Mouse (Mus musculus): ENCODE data around the gene Itpka. TPM values are rescaled to one million over a fixed set of nuclear protein-coding genes. Genes with fewer than 3 reads are reported as not detected.

The Itpka gene
- 0.72 and 0.81 TPM in 2 replicates for polyA plus RNA-seq (2012; rRNA removed)

GRCm38 (mm10) chr2:119741581-119742411, at the start of gene Itpka:
Itpka (plus strand) TSS chr2:119742337.
- Histone ChIP-seq H3K27me3 (ENCODE audit: control insufficient read depth, insufficient read depth, low read length) (peaks cover 10% of the 10 kb centered on the region), H3K4me1 (ENCODE audit: control insufficient read depth, insufficient read depth, insufficient read length) (peaks cover 22% of the 10 kb centered on the region), H3K27ac (ENCODE audit: insufficient read depth, low read length) (peak within 1 kb of the TSS; percentile 79), H3K4me3 (ENCODE audit: extremely low read depth, insufficient read depth, insufficient read length) (peak within 1 kb of the TSS; percentile 94), H3K36me3 (ENCODE audit: control insufficient read depth, insufficient read depth, low read length) (no peaks in the 10 kb centered on the region)
- under 1% methylated on average over 49 of the region's 53 CpGs for WGBS
- peak; percentile 44 to 63 for DNase-seq (ENCODE audit: low read depth in 1 of 2, low spot score in 2 of 2)
- no peak for TF ChIP-seq CTCF (IDR thresholded peaks at IDR 0.05; ENCODE audit: extremely low read depth, insufficient read depth, insufficient read length, insufficient replicate concordance)
- TF ChIP-seq POLR2A (IDR thresholded peaks at IDR 0.05; ENCODE audit: low read depth, low read length), result peak; percentile 25; the same call in 1 of the 2 replicates

GRCm38 (mm10) chr2:119694826-119695225, 47.3 kb upstream of the Itpka start:
- H3K36me3 ChIP-seq (ENCODE audit: control insufficient read depth, insufficient read depth, low read length), result no peaks in the 10 kb centered on the region; the same call in 1 of the 2 replicates
- H3K4me1 ChIP-seq (ENCODE audit: control insufficient read depth, insufficient read depth, insufficient read length), result peaks cover 6% of the 10 kb centered on the region; the same call in 1 of the 2 replicates
- H3K4me3 ChIP-seq (ENCODE audit: extremely low read depth, insufficient read depth, insufficient read length), result no peak overlapping the region
- no peak for TF ChIP-seq POLR2A (IDR thresholded peaks at IDR 0.05; ENCODE audit: low read depth, low read length)
- no peak for TF ChIP-seq CTCF (IDR thresholded peaks at IDR 0.05; ENCODE audit: extremely low read depth, insufficient read depth, insufficient read length, insufficient replicate concordance)
- no peak overlapping the region for H3K27ac ChIP-seq (ENCODE audit: insufficient read depth, low read length)
- no peaks in the 10 kb centered on the region for H3K27me3 ChIP-seq (ENCODE audit: control insufficient read depth, insufficient read depth, low read length)
- no peak for DNase-seq (ENCODE audit: low read depth in 1 of 2, low spot score in 2 of 2)
- WGBS, result 84% methylated on average over 2 of the region's 2 CpGs

- DNase-seq (ENCODE audit: low read depth in 1 of 2, low spot score in 2 of 2), result no peak
- TF ChIP-seq POLR2A (IDR thresholded peaks at IDR 0.05; ENCODE audit: low read depth, low read length) (no peak), CTCF (IDR thresholded peaks at IDR 0.05; ENCODE audit: extremely low read depth, insufficient read depth, insufficient read length, insufficient replicate concordance) (no peak)
- Histone ChIP-seq H3K4me3 (ENCODE audit: extremely low read depth, insufficient read depth, insufficient read length) (no peak overlapping the region), H3K36me3 (ENCODE audit: control insufficient read depth, insufficient read depth, low read length) (no peaks in the 10 kb centered on the region; the same call in 1 of the 2 replicates), H3K27ac (ENCODE audit: insufficient read depth, low read length) (no peak overlapping the region), H3K27me3 (ENCODE audit: control insufficient read depth, insufficient read depth, low read length) (no peaks in the 10 kb centered on the region), H3K4me1 (ENCODE audit: control insufficient read depth, insufficient read depth, insufficient read length) (peaks cover 6% of the 10 kb centered on the region; the same call in 1 of the 2 replicates)
- 90% methylated on average over 1 of the region's 1 CpGs for WGBS
Observed at GRCm38 (mm10) chr2:119696111-119696510, 46.0 kb upstream of the Itpka start.

GRCm38 (mm10) chr2:119698472-119698871, 43.7 kb upstream of the Itpka start:
- H3K27me3 ChIP-seq (ENCODE audit: control insufficient read depth, insufficient read depth, low read length), result no peaks in the 10 kb centered on the region
- WGBS, result 24% methylated on average over 2 of the region's 2 CpGs
- 0 out of 2 replicates have a peak overlapping the region, but pooled peaks have one; percentile 27 for H3K27ac ChIP-seq (ENCODE audit: insufficient read depth, low read length)
- no peak for TF ChIP-seq POLR2A (IDR thresholded peaks at IDR 0.05; ENCODE audit: low read depth, low read length)
- no peak for TF ChIP-seq CTCF (IDR thresholded peaks at IDR 0.05; ENCODE audit: extremely low read depth, insufficient read depth, insufficient read length, insufficient replicate concordance)
- H3K4me3 ChIP-seq (ENCODE audit: extremely low read depth, insufficient read depth, insufficient read length), result no peak overlapping the region
- no peaks in the 10 kb centered on the region; the same call in none of the 2 replicates for H3K36me3 ChIP-seq (ENCODE audit: control insufficient read depth, insufficient read depth, low read length)
- H3K4me1 ChIP-seq (ENCODE audit: control insufficient read depth, insufficient read depth, insufficient read length), result peaks cover 6% of the 10 kb centered on the region; the same call in 1 of the 2 replicates
- peak; percentile 37 to 59 for DNase-seq (ENCODE audit: low read depth in 1 of 2, low spot score in 2 of 2)

GRCm38 (mm10) chr2:119699962-119700361, 42.2 kb upstream of the Itpka start:
- TF ChIP-seq POLR2A (IDR thresholded peaks at IDR 0.05; ENCODE audit: low read depth, low read length), result no peak
- Histone ChIP-seq H3K36me3 (ENCODE audit: control insufficient read depth, insufficient read depth, low read length) (no peaks in the 10 kb centered on the region; the same call in none of the 2 replicates), H3K27ac (ENCODE audit: insufficient read depth, low read length) (no peak overlapping the region), H3K27me3 (ENCODE audit: control insufficient read depth, insufficient read depth, low read length) (no peaks in the 10 kb centered on the region), H3K4me3 (ENCODE audit: extremely low read depth, insufficient read depth, insufficient read length) (no peak overlapping the region), H3K4me1 (ENCODE audit: control insufficient read depth, insufficient read depth, insufficient read length) (peaks cover 6% of the 10 kb centered on the region; the same call in 1 of the 2 replicates)
- 96% methylated on average over 3 of the region's 3 CpGs for WGBS
- no peak for DNase-seq (ENCODE audit: low read depth in 1 of 2, low spot score in 2 of 2)

- DNase-seq (ENCODE audit: low read depth in 1 of 2, low spot score in 2 of 2), result no peak
- Histone ChIP-seq H3K4me3 (ENCODE audit: extremely low read depth, insufficient read depth, insufficient read length) (no peak overlapping the region), H3K27ac (ENCODE audit: insufficient read depth, low read length) (no peak overlapping the region), H3K36me3 (ENCODE audit: control insufficient read depth, insufficient read depth, low read length) (peaks cover 9% of the 10 kb centered on the region), H3K4me1 (ENCODE audit: control insufficient read depth, insufficient read depth, insufficient read length) (peaks cover 4% of the 10 kb centered on the region; the same call in 1 of the 2 replicates), H3K27me3 (ENCODE audit: control insufficient read depth, insufficient read depth, low read length) (no peaks in the 10 kb centered on the region)
- WGBS, result 98% methylated on average over 2 of the region's 2 CpGs
- no peak for TF ChIP-seq POLR2A (IDR thresholded peaks at IDR 0.05; ENCODE audit: low read depth, low read length)
- no peak for TF ChIP-seq CTCF (IDR thresholded peaks at IDR 0.05; ENCODE audit: extremely low read depth, insufficient read depth, insufficient read length, insufficient replicate concordance)
Observed at GRCm38 (mm10) chr2:119703171-119703570, 39.0 kb upstream of the Itpka start.

GRCm38 (mm10) chr2:119707676-119708075, 34.5 kb upstream of the Itpka start:
- Histone ChIP-seq H3K27me3 (ENCODE audit: control insufficient read depth, insufficient read depth, low read length) (no peaks in the 10 kb centered on the region), H3K4me3 (ENCODE audit: extremely low read depth, insufficient read depth, insufficient read length) (no peak overlapping the region), H3K36me3 (ENCODE audit: control insufficient read depth, insufficient read depth, low read length) (peaks cover 18% of the 10 kb centered on the region), H3K4me1 (ENCODE audit: control insufficient read depth, insufficient read depth, insufficient read length) (no peaks in the 10 kb centered on the region), H3K27ac (ENCODE audit: insufficient read depth, low read length) (no peak overlapping the region)
- TF ChIP-seq CTCF (IDR thresholded peaks at IDR 0.05; ENCODE audit: extremely low read depth, insufficient read depth, insufficient read length, insufficient replicate concordance) (no peak), POLR2A (IDR thresholded peaks at IDR 0.05; ENCODE audit: low read depth, low read length) (no peak)
- no peak for DNase-seq (ENCODE audit: low read depth in 1 of 2, low spot score in 2 of 2)
- WGBS, result 93% methylated on average over 3 of the region's 3 CpGs
